Mouse (Mus musculus) embryonic facial prominence, embryonic 11.5 days (tissue): ENCODE measurements around the gene Grk3. TPM values are rescaled to one million over a fixed set of nuclear protein-coding genes. Genes with fewer than 3 reads are reported as not detected.

Experiments
- ATAC-seq: fragments of 200-750 bp; cut with Nextera tagmentation; replicated peaks from 2 replicates; pipeline ENCODE4 v1.8.0; 2017; ENCODE audit warnings: low read depth; ENCODE audit not compliant: insufficient number of reproducible peaks, low FRiP score, low TSS enrichment
- DNase-seq: peaks from one replicate; pipeline ENCODE4 v3.0.0-alpha.2; 2015; ENCODE audit warnings: low spot score
- H3K27ac ChIP-seq: fragments of 300-500 bp; sonication (generic); replicated peaks from 2 replicates; pipeline ENCODE4 v1.5.1; 2014; ENCODE audit warnings: mild to moderate bottlenecking, low read depth, low read length, control low read depth
- H3K27me3 ChIP-seq: fragments of 300-500 bp; sonication (generic); 2 replicates; pipeline ENCODE4 v1.6.1; 2014; ENCODE audit warnings: mild to moderate bottlenecking, low read length, moderate library complexity, mixed read lengths; ENCODE audit not compliant: control insufficient read depth, insufficient read depth
- H3K36me3 ChIP-seq: fragments of 300-500 bp; sonication (generic); replicated peaks from 2 replicates; pipeline ENCODE4 v1.6.1; 2014; ENCODE audit warnings: low read depth, mild to moderate bottlenecking, low read length, moderate library complexity, mixed read lengths; ENCODE audit not compliant: control insufficient read depth, insufficient read depth
- H3K4me1 ChIP-seq: fragments of 300-500 bp; sonication (generic); 2 replicates; pipeline ENCODE4 v1.6.1; 2014; ENCODE audit warnings: low read length, mixed read lengths; ENCODE audit not compliant: control insufficient read depth, insufficient read depth
- H3K4me2 ChIP-seq: fragments of 300-500 bp; sonication (generic); 2 replicates; pipeline ENCODE4 v1.6.1; 2014; ENCODE audit warnings: low read depth, mild to moderate bottlenecking, control low read depth, low read length, moderate library complexity
- H3K4me3 ChIP-seq: fragments of 300-500 bp; sonication (generic); 2 replicates; pipeline ENCODE4 v1.5.1; 2014; ENCODE audit warnings: low read depth, low read length, control low read depth
- H3K9ac ChIP-seq: fragments of 300-500 bp; sonication (generic); replicated peaks from 2 replicates; pipeline ENCODE4 v1.6.1; 2014; ENCODE audit warnings: mild to moderate bottlenecking, control low read depth, low read length
- H3K9me3 ChIP-seq: fragments of 300-500 bp; sonication (generic); replicated peaks from 2 replicates; pipeline ENCODE4 v1.6.1; 2016; ENCODE audit warnings: mild to moderate bottlenecking, low read length, inconsistent platforms, mixed read lengths; ENCODE audit not compliant: control insufficient read depth
- WGBS: fragments of 180-500 bp; shearing (Covaris S2); extraction: QIAGEN DNeasy Blood & Tissue Kit; methylation state at CpG from one replicate; pipeline ENCODE4 v1.1.7; 2014; 5-methylcytosine and 5-hydroxymethylcytosine counted together
- polyA plus RNA-seq: library from polyadenylated mRNA; unstranded; fragments of >200 nt; fragmentation: Nextera tagmentation; extraction: Ambion mirVana; gene quantifications from 2 replicates; pipeline ENCODE4 v1.2.1, GENCODE M21; 2014

The Grk3 gene
- polyA plus RNA-seq, 1 experiment from 2014 or later, result 2.7 TPM

DNA sequence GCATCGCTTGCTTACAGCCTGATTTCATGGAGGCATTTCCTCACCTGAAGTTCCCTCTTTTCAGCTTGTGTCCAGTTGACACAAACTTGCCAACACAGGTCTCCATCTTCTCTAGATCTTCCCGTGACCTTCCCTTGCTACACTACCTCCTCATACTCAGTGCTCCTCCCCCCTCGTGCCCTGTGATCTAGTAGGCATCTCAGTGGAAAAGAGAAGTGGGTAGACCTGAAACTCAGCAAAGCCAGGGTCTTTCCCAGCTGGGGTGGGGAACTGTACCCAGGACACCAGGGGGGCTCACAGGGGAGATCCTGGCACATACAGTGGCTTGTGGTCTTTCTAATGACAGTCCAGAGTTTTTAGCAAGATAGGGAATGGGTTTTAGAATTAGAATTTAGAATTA lies 64.7 kb downstream of the Grk3 start:
- WGBS, result 91% methylated on average over 3 of the region's 3 CpGs
- H3K27me3 ChIP-seq, result no peaks in the 10 kb centered on the region
- no peak for ATAC-seq

GRCm38 (mm10) chr5:112945925-112946324 lies 69.7 kb downstream of the Grk3 start:
- no peak overlapping the region for H3K4me3 ChIP-seq
- H3K9me3 ChIP-seq, result no peaks in the 10 kb centered on the region
- WGBS, result 65% methylated on average over 7 of the region's 7 CpGs
- H3K9ac ChIP-seq, result no peak overlapping the region
- no peaks in the 10 kb centered on the region for H3K27me3 ChIP-seq
- DNase-seq, result no peak
- H3K4me2 ChIP-seq, result no peak overlapping the region
- H3K4me1 ChIP-seq, result no peaks in the 10 kb centered on the region
- H3K27ac ChIP-seq, result no peak overlapping the region
- H3K36me3 ChIP-seq, result no peaks in the 10 kb centered on the region
- no peak for ATAC-seq

More for the DNA sequence above, 64.7 kb downstream of the Grk3 start:
- no peak for DNase-seq
- Histone ChIP-seq H3K36me3 (no peaks in the 10 kb centered on the region), H3K4me1 (no peaks in the 10 kb centered on the region), H3K4me2 (no peak overlapping the region), H3K27ac (no peak overlapping the region), H3K9me3 (no peaks in the 10 kb centered on the region), H3K4me3 (no peak overlapping the region), H3K9ac (no peak overlapping the region)

- no peaks in the 10 kb centered on the region for H3K9me3 ChIP-seq
- H3K4me3 ChIP-seq, result no peak overlapping the region
- ATAC-seq (no peak), DNase-seq (no peak)
- H3K36me3 ChIP-seq, result no peaks in the 10 kb centered on the region
- WGBS, result 65% methylated on average over 7 of the region's 7 CpGs
- no peak overlapping the region for H3K4me2 ChIP-seq
- no peaks in the 10 kb centered on the region for H3K27me3 ChIP-seq
- H3K27ac ChIP-seq, result no peak overlapping the region
- no peak overlapping the region for H3K9ac ChIP-seq
- H3K4me1 ChIP-seq, result no peaks in the 10 kb centered on the region
These were observed 73.3 kb downstream of the Grk3 start for GRCm38 (mm10) chr5:112942244-112942643.

DNA sequence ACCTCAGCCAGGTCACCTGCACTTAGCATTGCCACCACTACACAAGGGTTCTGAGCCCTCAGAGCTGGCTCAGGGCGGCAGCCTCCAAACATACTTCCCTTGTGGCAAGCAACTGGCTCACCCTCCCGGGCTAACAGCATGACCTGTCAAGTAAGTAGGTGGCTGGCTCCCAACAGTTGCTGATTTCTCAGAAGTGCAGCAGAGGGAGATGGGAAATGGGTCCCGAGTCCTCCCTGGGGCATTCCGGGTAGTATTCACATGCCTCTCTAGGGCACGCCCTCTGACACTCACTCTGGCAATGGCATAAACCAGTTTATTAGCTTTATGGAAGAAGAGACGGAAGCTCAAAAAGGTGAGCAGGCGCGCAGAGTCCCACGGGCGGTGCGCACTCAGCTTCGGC lies 74.6 kb downstream of the Grk3 start:
- no peak for DNase-seq
- 89% methylated on average over 12 of the region's 12 CpGs for WGBS
- H3K27ac ChIP-seq, result no peak overlapping the region

GRCm38 (mm10) chr5:112936632-112937031 lies 79.0 kb downstream of the Grk3 start:
- Histone ChIP-seq H3K4me3 (no peak overlapping the region), H3K27ac (no peak overlapping the region), H3K4me2 (no peak overlapping the region), H3K27me3 (no peaks in the 10 kb centered on the region), H3K9ac (no peak overlapping the region), H3K4me1 (no peaks in the 10 kb centered on the region; the same call in 1 of the 2 replicates), H3K9me3 (no peaks in the 10 kb centered on the region), H3K36me3 (no peaks in the 10 kb centered on the region)
- DNase-seq, result no peak
- ATAC-seq, result no peak
- 85% methylated on average over 10 of the region's 10 CpGs for WGBS

More for the DNA sequence above, 74.6 kb downstream of the Grk3 start:
- H3K4me1 ChIP-seq, result no peaks in the 10 kb centered on the region
- H3K9ac ChIP-seq, result no peak overlapping the region
- ATAC-seq, result no peak
- H3K4me3 ChIP-seq, result no peak overlapping the region
- no peaks in the 10 kb centered on the region for H3K9me3 ChIP-seq
- no peak overlapping the region for H3K4me2 ChIP-seq
- no peaks in the 10 kb centered on the region for H3K36me3 ChIP-seq
- H3K27me3 ChIP-seq, result no peaks in the 10 kb centered on the region

DNA sequence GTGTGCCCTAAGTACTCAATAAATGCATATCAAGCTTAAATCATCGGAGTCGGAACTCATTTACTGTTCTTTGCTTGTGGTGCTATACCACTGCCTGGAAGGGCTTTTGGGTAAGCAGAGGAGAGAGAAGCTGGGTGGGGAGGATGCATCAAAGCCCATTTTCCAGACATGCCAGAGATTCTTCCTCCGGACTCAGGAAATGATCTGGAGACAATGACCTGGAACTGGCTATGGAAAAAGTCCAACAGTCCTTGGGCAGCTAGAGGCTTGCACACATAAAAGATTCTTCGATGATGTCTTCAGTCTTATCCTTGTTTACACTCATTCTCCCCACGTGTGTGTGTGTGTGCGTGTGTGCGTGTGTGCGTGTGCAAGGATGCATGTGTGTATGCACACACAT lies 80.2 kb downstream of the Grk3 start:
- no peak overlapping the region for H3K9ac ChIP-seq
- H3K36me3 ChIP-seq, result no peaks in the 10 kb centered on the region
- DNase-seq (no peak), ATAC-seq (no peak)
- no peaks in the 10 kb centered on the region for H3K9me3 ChIP-seq
- no peak overlapping the region for H3K27ac ChIP-seq
- no peaks in the 10 kb centered on the region; the same call in 1 of the 2 replicates for H3K4me1 ChIP-seq
- no peak overlapping the region for H3K4me3 ChIP-seq
- no peaks in the 10 kb centered on the region for H3K27me3 ChIP-seq
- H3K4me2 ChIP-seq, result no peak overlapping the region
- 88% methylated on average over 8 of the region's 8 CpGs for WGBS

- Histone ChIP-seq H3K9me3 (no peaks in the 10 kb centered on the region), H3K27ac (no peak overlapping the region; the same call in 1 of the 2 replicates), H3K4me2 (no peak overlapping the region), H3K4me3 (no peak overlapping the region), H3K9ac (no peak overlapping the region), H3K4me1 (no peaks in the 10 kb centered on the region; the same call in 1 of the 2 replicates), H3K36me3 (no peaks in the 10 kb centered on the region), H3K27me3 (no peaks in the 10 kb centered on the region)
- DNase-seq (no peak), ATAC-seq (no peak)
- WGBS, result 75% methylated on average over 11 of the region's 11 CpGs
These were observed 82.6 kb downstream of the Grk3 start for GRCm38 (mm10) chr5:112932878-112933567.

GRCm38 (mm10) chr5:112931901-112932300 lies 83.7 kb downstream of the Grk3 start:
- ATAC-seq (no peak), DNase-seq (no peak)
- no peak overlapping the region for H3K4me2 ChIP-seq
- H3K9me3 ChIP-seq, result no peaks in the 10 kb centered on the region
- H3K4me3 ChIP-seq, result no peak overlapping the region
- 78% methylated on average over 5 of the region's 5 CpGs for WGBS
- no peaks in the 10 kb centered on the region for H3K36me3 ChIP-seq
- H3K27me3 ChIP-seq, result no peaks in the 10 kb centered on the region
- no peaks in the 10 kb centered on the region; the same call in 1 of the 2 replicates for H3K4me1 ChIP-seq
- no peak overlapping the region for H3K9ac ChIP-seq
- no peak overlapping the region for H3K27ac ChIP-seq
